Mouse (Mus musculus) layer of hippocampus, adult 9-10 months (tissue): ENCODE results near the gene Paf1.
"Not testable (repeated sequence)": the region's sequence is repeated elsewhere in the genome, so short reads cannot be mapped to it uniquely, and the experiment has no call there.

Source experiments
- DNase-seq: peaks from one replicate; pipeline ENCODE4 v3.0.0; 2022; ENCODE audit warnings: low spot score

The Paf1 gene

DNA sequence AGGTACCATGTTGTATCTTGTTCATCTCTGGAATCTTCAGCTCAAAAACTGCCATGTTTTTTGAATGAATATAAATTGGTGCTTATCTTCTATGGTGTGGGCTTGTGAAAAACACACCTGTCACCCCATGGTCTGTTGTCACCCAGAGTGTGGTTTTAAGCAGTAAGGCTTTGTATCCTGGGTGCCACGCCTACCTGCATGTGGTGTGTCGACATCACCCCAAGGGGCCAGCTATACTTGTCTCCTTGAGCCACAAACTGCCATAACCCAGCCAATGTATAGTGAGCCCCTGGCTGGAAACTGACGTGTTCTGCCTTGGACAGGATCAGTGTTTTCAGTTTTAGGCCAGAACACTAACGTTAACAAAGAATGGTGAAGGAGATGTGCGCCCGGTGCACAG, 8.6 kb upstream of the Paf1 start:
- DNase-seq: no peak

DNA sequence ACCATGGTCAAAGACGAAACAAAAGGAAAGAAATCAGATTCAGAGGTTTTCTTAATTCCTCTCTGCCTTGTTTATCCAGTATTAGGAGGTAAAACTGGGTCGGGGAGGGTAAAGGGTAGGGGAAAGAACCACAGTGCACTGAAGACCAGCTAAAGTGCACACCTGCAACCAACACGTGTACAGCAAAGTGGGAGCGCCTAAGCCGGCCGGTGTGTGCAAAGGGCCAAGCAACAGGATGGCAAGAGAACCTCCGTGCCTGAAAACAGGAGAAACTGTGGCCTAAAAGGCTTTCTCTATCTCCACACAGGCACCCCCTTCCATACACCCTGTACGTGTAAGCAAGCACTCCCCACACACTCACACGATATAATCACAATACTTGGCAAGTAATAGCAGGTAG, 7.6 kb upstream of the Paf1 start:
- no peak for DNase-seq

DNA sequence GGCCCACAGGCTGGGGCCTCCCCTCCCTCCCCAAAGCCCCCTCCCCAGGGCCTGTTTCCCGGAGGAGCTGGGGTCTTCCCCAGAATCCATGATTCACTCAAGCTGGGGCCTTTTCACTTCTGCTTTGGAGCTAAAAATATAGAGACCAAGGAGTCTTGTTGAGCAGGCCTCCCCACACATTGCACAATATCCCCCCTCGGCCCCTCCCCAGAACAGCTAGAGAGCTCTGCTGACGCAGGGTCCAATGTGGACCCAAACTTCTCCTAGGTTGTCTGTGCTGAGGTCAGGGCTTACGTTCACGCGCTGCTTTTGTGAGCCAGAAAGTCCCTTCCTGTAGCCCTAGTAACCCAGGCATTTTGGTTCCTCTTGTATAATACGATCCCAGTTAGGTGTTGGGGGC, 6.7 kb upstream of the Paf1 start:
- no peak for DNase-seq

DNA sequence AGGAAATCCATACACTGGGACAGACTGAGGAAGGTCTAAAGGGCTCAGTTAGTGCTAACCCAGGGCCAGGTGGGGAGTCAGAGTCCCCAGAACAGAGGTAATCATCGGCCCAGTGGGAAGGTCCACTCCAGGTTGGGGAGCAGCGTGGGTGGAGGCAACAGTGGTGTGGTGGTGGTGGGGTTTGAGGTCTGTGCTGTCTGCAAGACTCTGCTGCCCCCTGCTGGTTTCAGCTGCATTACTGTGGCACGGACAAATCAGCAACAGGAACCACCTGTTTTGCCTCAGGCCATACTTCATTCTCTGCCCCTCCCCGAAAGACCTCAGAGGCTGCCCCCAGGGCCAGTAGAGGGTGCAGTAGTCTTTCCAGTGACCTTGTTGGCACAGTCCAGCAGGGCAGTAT, 6.3 kb upstream of the Paf1 start:
- DNase-seq: no peak

- not testable (repeated sequence) for DNase-seq
Measured at GRCm38 (mm10) chr7:28386877-28387276, 5.9 kb upstream of the Paf1 start.

DNA sequence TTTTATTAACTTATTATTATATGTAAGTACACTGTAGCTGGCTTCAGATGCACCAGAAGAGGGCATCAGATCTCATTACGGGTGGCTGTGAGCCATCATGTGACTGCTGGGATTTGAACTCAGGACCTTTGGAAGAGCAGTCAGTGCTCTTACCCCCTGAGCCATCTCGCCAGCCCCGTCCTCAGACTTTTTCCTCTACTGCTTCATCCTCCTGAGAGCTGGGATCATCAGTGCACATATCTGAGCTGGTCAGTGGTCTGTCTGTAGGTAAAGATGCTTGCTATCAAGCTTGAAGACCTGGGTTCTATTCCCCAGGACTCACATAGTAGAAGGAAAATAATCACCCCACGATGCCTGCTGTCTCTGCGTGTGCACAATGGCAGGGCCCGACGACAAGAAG, 5.4 kb upstream of the Paf1 start:
- not testable (repeated sequence) for DNase-seq

DNA sequence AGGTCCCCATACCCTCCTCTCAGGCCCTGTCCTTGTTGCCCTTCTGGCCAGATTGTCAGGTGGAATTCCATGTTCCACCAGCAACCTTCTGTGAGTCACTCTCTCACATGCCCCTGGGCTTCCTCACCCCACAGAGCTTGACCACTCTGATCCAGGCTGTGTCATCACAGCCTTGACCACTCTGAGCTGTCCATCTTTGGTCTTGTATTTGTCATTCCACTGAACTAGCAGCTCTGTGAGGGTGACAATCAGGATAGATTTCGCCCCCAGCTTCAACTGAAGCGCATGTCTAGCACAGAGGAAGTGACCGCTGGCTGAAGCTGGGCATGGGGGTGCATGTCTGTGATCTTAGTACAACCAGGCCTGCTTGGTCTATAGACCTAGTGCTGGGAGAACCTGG, 2.4 kb upstream of the Paf1 start:
- no peak for DNase-seq

DNA sequence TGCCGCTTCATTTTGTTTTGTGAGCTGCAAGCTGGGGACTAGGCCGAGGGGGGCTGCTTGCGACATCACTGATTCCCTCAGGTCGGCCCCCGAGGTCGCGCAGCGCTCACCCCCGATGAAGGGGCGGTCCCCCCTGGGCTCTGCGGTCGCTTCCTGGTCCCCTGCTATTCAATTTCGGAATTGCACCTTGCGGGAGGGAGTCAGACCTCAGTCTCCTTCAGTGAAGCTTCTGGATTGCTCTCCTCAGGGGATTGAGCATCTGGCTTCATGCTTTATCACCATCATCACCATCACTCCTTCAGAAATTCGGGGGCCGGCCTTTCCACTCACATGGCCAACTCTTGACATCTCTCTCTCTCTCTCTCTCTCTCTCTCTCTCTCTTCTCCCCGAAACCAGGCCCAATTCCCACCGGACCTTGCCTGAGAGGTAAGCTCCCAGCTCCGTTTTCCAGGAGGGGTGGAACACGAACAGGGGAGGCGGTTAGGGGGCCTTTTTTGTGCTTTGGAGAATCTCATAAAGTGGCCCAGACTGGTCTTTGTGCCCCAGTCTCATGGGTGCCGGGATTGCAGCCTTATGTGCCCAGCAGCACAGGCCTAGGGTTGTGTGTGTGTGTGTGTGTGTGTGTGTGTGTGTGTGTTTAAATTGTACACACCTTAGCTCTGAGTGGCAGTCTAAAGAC, 661 bp downstream of the Paf1 start:
- no peak for DNase-seq

GRCm38 (mm10) chr7:28395425-28395824, 2.7 kb downstream of the Paf1 start:
- no peak for DNase-seq

GRCm38 (mm10) chr7:28398000-28398399, 5.2 kb downstream of the Paf1 start:
- DNase-seq: no peak

DNA sequence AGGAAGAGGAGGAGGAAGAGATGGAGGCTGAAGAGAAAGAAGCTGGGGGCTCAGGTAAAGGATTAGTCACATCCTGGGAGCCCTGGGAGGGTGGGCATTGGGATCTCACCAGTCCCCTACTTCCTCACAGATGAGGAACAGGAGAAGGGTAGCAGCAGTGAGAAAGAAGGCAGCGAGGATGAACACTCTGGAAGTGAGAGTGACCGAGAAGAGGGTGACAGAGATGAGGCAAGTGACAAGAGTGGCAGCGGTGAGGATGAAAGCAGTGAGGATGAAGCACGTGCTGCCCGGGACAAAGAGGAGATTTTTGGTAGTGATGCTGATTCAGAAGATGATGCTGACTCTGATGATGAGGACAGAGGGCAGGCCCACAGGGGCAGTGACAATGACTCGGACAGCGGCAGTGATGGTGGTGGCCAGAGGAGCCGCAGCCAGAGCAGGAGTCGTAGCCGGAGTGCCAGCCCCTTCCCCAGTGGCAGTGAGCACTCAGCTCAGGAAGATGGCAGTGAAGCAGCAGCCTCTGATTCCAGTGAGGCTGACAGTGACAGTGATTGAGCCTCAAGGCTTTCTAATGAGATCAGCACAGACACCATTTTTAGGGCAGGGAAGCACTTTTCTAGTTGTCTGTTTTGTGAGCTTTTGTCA, 6.1 kb downstream of the Paf1 start:
- no peak for DNase-seq

- DNase-seq: no peak
Measured at GRCm38 (mm10) chr7:28401030-28401429, 8.3 kb downstream of the Paf1 start.

DNA sequence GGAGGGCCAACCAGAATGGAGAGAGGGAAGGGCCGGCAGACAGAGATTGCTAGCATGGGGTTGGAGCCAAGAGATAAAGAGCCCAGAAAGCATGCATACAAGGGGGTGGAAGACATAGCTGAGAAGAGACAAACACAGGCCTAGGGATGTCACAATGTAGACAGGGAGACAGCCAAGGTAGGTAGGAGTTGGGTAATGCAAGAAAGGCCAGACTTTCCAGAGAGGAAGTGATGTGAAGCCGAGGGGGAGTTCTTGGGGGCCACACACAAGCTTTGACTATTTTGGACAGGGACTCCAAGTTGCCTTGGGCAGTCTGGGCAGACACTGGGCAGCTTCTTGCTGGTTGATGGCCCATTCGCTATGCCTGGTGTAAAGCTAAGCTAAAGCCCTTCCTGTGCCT, 9.2 kb downstream of the Paf1 start:
- DNase-seq: no peak

DNA sequence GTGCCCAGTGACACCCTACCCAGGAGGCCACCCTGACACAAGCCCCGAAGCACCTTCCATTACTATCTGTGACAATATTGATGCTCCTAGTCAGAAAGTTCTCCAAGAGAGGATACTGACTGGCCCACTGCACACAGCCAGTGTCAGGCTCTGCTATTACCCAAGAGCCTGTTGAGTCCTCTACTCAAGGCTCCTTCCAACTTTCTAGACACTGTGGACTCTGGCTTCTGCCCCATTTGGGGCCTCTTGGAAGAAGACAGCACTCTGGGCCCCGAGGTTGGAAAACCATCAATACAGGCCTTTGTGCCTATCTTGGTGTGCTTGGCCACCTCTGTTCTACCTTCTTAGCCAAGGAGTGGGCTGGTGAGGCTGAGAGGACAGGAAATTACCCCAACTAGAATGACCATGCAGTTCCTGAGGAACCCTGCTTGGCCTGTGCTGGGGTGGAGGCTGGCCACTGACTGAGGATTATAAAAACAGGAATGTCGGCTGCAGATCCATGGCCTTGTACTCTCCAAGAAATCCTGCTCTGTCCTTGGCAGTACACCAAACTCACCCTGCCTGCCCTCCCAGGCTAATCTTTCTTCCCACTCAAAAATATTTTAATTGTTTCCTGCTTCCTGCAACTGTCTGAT, 18.2 kb downstream of the Paf1 start:
- no peak for DNase-seq

- DNase-seq: no peak
Measured at GRCm38 (mm10) chr7:28412826-28413225, 20.1 kb downstream of the Paf1 start.

DNA sequence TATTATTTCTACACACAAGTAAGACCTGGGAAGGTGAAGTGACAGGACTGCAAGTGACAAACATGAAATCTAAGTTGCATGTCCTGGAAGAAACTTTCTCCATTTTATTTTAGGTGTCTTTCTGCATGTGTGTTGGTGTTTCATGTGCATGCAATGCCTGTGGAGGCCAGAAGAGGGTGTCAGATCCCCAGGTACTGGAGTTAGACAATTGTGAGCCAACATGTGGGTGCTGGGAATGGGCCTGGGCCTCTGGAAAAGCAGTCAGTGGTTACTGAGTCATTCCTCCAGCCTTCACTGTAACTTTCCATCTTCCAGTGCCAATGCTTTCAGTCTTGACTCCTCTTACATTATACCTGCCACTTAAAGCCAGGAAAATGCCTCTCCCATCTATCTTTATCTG, 24.6 kb downstream of the Paf1 start:
- DNase-seq: no peak

DNA sequence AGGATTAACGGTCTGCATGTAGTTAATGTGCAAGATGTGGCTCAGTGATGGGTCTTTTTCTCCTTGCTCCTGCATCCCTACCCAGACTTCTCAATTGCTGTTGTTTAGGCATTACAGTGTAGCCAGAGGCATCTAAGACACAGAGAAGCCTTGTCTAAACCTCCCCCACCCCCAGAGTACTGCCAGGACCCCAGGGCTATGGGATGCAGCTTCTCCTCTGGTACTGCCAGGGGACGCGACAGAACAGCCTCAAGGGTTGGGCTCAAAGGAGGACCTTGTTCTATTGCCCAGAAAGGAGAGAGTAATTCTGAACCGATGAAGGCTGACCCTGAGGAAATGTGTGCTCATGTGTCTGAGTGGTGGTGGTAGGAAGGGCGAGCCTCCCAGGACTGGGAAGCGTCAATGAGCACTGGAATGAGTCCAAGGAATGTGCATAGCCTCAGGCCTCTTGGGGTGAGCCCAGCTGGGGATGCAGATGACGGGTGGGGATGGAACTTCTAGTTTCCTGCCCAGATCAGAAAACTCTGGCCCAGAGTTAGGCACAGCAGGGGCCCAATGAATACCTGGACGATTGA, 25.4 kb downstream of the Paf1 start:
- DNase-seq: no peak

- no peak for DNase-seq
Measured at GRCm38 (mm10) chr7:28419416-28419815, 26.7 kb downstream of the Paf1 start.

DNA sequence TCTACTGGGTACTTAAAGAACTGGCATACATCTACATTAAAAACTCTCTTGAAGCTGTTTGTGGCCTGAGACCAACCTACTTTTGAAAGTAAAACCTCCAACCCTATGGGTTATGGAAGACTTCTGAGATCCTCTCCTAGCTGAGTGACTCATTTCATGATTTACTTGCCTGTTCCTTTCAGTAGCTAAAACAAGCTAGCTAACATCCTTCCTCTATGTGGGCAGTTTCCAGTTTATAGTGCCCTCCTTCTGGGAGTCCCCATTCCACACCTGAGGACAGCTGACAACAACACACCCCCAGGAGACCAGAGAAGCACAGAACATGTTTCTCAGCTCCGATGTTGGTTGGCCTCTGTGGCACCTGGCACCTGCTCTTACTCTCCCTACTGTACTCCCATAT, 30.3 kb downstream of the Paf1 start:
- DNase-seq: no peak

DNA sequence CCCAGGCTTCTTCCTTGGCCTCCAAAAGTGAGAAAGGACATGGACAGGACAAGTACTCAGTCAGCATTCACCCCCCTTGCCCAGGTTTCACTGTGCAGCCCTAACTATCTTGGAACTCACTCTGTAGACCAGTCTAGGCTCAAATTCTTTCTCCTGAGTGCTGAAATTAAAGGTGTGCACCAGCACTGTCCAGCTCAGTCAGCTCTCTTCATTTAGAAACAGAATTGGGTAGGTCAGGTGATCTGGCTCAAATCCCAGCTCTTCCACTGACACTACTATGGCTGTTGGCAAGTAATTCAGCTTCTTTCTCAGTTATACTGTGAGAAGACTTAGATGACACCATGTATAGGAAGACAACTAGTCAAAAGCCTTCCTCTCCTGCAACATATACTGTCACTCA, 35.0 kb downstream of the Paf1 start:
- no peak for DNase-seq

DNA sequence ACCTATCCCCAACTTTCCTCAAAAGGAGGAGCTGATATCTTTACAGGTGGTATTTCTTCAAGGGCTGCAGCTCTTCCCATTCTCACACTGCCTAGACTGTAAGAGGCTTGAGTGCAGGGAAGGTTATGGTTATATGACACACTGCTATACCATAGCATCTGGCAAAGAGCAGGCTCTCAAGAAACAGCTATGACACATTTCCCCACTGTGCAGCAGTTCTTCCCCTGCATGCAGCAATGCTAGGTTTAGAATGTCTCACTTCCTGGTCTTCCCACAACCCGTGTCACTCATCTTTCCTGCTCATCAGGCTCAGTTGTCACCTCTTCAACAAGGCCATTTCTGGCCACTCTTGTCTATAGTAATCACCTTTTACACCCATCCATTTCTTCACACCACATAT, 37.8 kb downstream of the Paf1 start:
- no peak for DNase-seq

GRCm38 (mm10) chr7:28432252-28432651, 39.5 kb downstream of the Paf1 start:
- no peak for DNase-seq

DNA sequence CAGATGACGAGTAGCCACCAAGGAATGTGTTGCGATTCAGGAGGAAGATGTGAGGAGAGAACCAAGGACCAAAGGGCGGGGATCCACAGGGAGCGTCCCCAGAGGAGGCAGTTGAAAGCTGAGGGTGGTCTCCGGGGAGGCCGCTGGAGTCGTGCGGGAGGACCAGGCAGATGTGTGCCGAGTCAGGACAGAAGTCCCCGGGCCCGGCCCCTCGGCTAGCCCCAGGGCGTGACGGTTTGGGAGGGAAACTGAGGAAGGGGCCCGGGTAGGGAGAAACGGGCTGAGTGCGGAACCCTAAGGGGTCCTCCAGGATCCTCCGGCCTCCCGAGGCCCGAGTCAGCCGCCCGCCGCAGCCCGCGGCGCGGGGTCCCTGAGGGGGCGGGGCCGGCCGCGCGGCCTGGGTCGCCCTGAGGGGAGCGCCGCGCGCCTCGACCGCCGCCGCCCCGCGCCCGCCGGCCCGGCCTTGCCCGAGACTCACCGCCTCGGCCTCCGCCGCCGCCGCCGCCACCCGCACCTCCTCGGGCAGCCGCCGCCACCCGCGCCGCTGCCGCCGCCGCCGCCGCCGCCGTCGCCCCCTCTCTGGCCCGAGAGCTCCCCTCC, 43.0 kb downstream of the Paf1 start:
- DNase-seq: no peak
